Mouse (Mus musculus) MEL (cell line): ENCODE results near the gene Txnrd2.

Experiments
- EP300 ChIP-seq, 2 experiments: IDR thresholded peaks; 2 replicates each; pipeline ENCODE4 v1.6.1; 2011; ENCODE audit warnings: improper control_type of control experiment in 2 of 2, low read length in 2 of 2, low read depth in 1 of 2, mild to moderate bottlenecking in 1 of 2
- RAD21 ChIP-seq: IDR thresholded peaks from 2 replicates; pipeline ENCODE4 v1.6.1; 2011; ENCODE audit warnings: mild to moderate bottlenecking, low read depth, low read length, improper control_type of control experiment

DNA sequence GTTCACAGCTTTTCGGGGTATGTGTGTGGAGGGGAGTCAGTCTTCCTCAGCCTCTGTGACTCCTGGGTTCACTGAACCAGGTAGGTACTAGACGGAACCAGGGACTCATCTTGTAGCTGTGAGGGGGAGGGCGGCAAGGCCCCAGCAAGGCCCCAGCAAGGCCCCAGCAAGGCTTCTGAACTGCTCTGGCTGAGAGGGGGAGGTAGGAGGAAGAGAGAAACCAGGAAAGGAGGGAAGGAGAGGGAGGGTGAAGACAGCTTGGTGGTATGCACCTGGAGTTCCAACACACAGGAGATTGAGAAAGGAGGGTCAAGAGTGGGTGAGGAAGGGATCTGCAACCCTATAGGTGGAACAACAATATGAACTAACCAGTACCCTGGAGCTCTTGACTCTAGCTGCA is 9.3 kb upstream of the Txnrd2 start:
- no peak for TF ChIP-seq EP300 (IDR thresholded peaks at IDR 0.05; ENCODE audit: low read depth in 1 of 2, low read length in 2 of 2)
- TF ChIP-seq RAD21: no peak
